Mouse (Mus musculus) cerebellum, postnatal 4 days (tissue): ENCODE data around the gene Exo5.

Experiments used
- DNase-seq, 2 experiments: peaks; one replicate each; pipeline ENCODE4 v3.0.0; 2022; ENCODE audit warnings: low spot score in 2 of 2, mixed read lengths in 1 of 2

Exo5 gene

GRCm38 (mm10) chr4:120924554-120925299 lies at the start of gene Exo5:
Exo5 (minus strand) TSS chr4:120925017.
- peak; percentile 81 to 92 for DNase-seq

- DNase-seq = no peak
These were observed 47.0 kb upstream of the Exo5 start for GRCm38 (mm10) chr4:120971842-120972241.

- DNase-seq = peak in 1 of 2 experiments; percentile 33
These were observed 44.7 kb upstream of the Exo5 start for GRCm38 (mm10) chr4:120969382-120970146.

GRCm38 (mm10) chr4:120968486-120968885 lies 43.7 kb upstream of the Exo5 start:
- DNase-seq = no peak

- DNase-seq = no peak
These were observed 30.8 kb upstream of the Exo5 start for GRCm38 (mm10) chr4:120955586-120955985.

GRCm38 (mm10) chr4:120953667-120954066 lies 28.9 kb upstream of the Exo5 start:
- no peak for DNase-seq

GRCm38 (mm10) chr4:120953038-120953437 lies 28.2 kb upstream of the Exo5 start:
- DNase-seq = no peak

GRCm38 (mm10) chr4:120952163-120952562 lies 27.3 kb upstream of the Exo5 start:
- DNase-seq = no peak

- DNase-seq = peak; percentile 64 to 88
These were observed 26.7 kb upstream of the Exo5 start, which contains the start of gene Zfp69 for GRCm38 (mm10) chr4:120951428-120951973. Zfp69 (minus strand) TSS chr4:120951699.

GRCm38 (mm10) chr4:120950763-120951427 lies 26.1 kb upstream of the Exo5 start:
- DNase-seq = no peak

- DNase-seq = no peak
These were observed 24.1 kb upstream of the Exo5 start for GRCm38 (mm10) chr4:120948938-120949337.

GRCm38 (mm10) chr4:120935006-120935405 lies 10.2 kb upstream of the Exo5 start:
- no peak for DNase-seq

GRCm38 (mm10) chr4:120930736-120931135 lies 5.9 kb upstream of the Exo5 start:
- DNase-seq = no peak

GRCm38 (mm10) chr4:120928686-120929085 lies 3.9 kb upstream of the Exo5 start:
- DNase-seq = peak in 1 of 2 experiments; percentile 33

GRCm38 (mm10) chr4:120925386-120925785 lies 569 bp upstream of the Exo5 start:
- peak in 1 of 2 experiments; percentile 5 for DNase-seq

GRCm38 (mm10) chr4:120921461-120921860 lies 3.4 kb downstream of the Exo5 start:
- DNase-seq = no peak

- no peak for DNase-seq
These were observed 10.3 kb downstream of the Exo5 start for GRCm38 (mm10) chr4:120914501-120914900.

GRCm38 (mm10) chr4:120913861-120914260 lies 11.0 kb downstream of the Exo5 start:
- DNase-seq = no peak

- no peak for DNase-seq
These were observed 11.4 kb downstream of the Exo5 start for GRCm38 (mm10) chr4:120913443-120913842.

- no peak for DNase-seq
These were observed 12.0 kb downstream of the Exo5 start for GRCm38 (mm10) chr4:120912866-120913265.

- no peak for DNase-seq
These were observed 13.7 kb downstream of the Exo5 start for GRCm38 (mm10) chr4:120911086-120911485.

GRCm38 (mm10) chr4:120909558-120910150 lies 15.2 kb downstream of the Exo5 start:
- DNase-seq = peak in 1 of 2 experiments; percentile 64
